Mouse (Mus musculus) G1E (cell line): ENCODE measurements at regions not wholly inside any gene's neighbourhood (a gene's known extent, or its start where the extent isn't known, plus 50 kb on each side); places are given as distances from the start of the nearest gene placed in this dataset.

Source experiments
- CTCF ChIP-seq: IDR thresholded peaks from 2 replicates; pipeline ENCODE4 v1.5.1; 2012; ENCODE audit warnings: low read depth, low read length, inconsistent platforms, mixed read lengths
- GATA1 ChIP-seq: IDR thresholded peaks from 2 replicates; pipeline ENCODE4 v1.6.1; 2012; ENCODE audit warnings: borderline replicate concordance, low read length, inconsistent platforms, mixed read lengths
- GATA2 ChIP-seq: IDR thresholded peaks from 2 replicates; pipeline ENCODE4 v1.6.1; 2012; ENCODE audit warnings: low read depth, low read length, inconsistent platforms, borderline replicate concordance
- POLR2AphosphoS5 ChIP-seq: IDR thresholded peaks from 2 replicates; pipeline ENCODE4 v1.6.1; 2012; ENCODE audit warnings: low read depth, low read length, inconsistent platforms; ENCODE audit not compliant: insufficient replicate concordance
- TAL1 ChIP-seq: conservative IDR thresholded peaks from 2 replicates; pipeline ENCODE4 v1.6.1; 2012; ENCODE audit warnings: low read depth, low read length, inconsistent platforms, mixed read lengths

DNA sequence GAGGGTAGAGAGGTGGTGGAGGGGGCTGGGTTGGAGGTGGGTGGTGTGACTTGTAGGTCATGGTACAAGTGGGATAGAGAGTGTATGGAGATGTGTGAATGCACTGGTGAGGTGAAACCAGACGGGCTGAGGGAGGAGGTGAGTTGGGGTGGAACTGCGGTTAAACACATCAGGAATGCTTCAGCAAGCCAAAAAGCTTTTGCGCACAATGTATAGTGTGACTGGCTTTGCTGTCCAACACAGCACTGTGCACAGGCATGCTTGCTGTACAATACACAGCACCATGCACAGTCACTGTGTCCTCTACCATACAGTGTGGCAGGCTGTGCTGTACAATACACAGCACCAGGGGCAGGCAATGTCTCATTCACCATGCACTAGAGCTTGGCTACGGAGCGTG lies 223.6 kb downstream of the Eipr1 start:
- TF ChIP-seq CTCF (no peak), TAL1 (no peak), POLR2AphosphoS5 (no peak), GATA1 (no peak), GATA2 (no peak)
